Mouse (Mus musculus) NIH3T3 (cell line): Measurements from ENCODE around the gene Gzmg.
"Not testable (repeated sequence)": the region's sequence is repeated elsewhere in the genome, so short reads cannot be mapped to it uniquely, and the experiment has no call there.

Source experiments
- DNase-seq: peaks from one replicate; pipeline ENCODE4 v3.0.0-alpha.2; 2012; ENCODE audit warnings: low read depth

Gene Gzmg

GRCm38 (mm10) chr14:56159479-56159878 lies at the start of gene Gzmg:
Gene Gzmg (minus strand): TSS chr14:56159579.
- not testable (repeated sequence) for DNase-seq

DNA sequence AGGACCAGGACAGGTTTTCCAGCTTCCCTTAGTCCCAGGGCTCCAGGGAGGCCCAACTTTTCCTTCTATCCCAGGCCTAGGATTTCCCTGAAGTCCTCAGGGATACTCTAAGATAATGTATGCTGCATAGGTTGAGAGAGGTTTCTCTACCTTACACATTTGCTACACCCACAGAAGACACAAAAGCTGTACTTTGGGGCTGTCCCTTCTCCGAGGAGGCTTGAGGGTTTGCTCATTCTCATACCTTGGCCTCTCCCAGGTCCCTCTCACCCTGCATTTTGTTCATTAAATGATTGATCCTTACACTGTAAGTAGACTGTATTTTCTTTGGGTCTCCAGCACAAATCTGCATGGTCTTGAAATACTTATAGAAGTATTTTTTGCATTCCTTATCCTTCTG lies 46.2 kb upstream of the Gzmg start:
- DNase-seq: no peak

GRCm38 (mm10) chr14:56205021-56205420 lies 45.6 kb upstream of the Gzmg start:
- DNase-seq: peak; percentile 57

GRCm38 (mm10) chr14:56203975-56204374 lies 44.6 kb upstream of the Gzmg start:
- peak; percentile 60 for DNase-seq

- peak; percentile 1 for DNase-seq
Measured at GRCm38 (mm10) chr14:56186946-56187345, 27.6 kb upstream of the Gzmg start.

DNA sequence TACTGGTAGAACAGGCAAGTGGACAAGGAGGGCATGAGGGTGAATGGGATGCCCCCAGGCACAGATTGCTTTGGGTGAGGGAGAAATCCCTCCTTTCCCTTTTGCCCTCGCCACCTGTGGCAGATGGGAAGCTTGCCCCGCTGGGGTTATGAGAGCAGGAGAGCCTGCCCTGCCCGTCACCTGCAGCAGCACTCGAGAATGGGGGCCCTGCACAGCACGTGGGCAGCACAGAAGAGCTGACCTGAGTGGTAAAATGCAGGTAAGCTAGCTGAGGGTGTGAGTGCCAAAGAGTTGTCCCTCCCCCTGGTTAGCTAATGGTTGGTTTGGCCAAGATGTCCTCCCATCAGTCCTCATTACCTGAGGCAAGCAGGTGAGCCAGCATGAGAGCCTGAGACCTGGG lies 27.1 kb upstream of the Gzmg start:
- no peak for DNase-seq

GRCm38 (mm10) chr14:56177651-56178050 lies 18.3 kb upstream of the Gzmg start:
- peak; percentile 48 for DNase-seq

DNA sequence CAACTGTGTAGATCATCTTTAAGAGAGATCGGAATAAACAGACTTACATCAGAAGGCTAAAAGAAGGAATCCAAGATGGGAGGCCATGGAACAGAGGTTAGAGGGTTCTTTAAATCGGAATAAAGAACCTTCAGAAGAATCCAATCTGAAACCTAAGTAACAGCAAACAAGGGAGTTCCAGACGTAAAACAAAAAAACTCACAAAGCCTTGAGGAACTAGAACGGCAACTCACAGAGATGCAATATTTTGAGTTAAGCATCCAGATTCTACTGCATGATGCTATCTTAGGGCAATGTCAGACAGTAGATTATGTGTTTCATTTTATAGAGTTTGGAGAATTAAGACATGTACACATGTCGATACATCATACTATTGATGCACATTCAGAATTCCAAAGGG lies 15.1 kb upstream of the Gzmg start, which contains the start of gene Gzmn:
Gzmn (minus strand) TSS at position 101 of the 400 bp plus-strand sequence.
- no peak for DNase-seq

GRCm38 (mm10) chr14:56173396-56173795 lies 14.0 kb upstream of the Gzmg start:
- DNase-seq: no peak

DNA sequence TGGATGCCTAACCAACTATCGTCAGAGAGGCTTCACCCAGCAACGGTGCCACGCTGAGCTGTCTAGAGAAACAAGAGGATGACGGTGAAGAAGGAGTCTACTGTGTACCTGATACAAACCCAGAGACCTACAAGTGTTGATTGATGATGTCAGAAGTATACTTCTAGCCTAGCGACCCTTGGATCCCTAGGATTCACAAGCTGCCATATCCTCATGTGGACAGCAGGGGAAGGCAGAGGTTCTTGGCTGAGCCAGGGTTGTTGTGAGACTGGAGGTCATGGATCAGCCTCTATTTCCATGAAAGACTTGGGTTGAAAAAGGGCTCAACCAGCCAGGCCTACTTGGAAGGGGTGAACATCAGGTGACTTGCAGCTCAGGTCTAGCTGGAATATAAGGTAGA lies 13.4 kb upstream of the Gzmg start:
- DNase-seq: no peak

DNA sequence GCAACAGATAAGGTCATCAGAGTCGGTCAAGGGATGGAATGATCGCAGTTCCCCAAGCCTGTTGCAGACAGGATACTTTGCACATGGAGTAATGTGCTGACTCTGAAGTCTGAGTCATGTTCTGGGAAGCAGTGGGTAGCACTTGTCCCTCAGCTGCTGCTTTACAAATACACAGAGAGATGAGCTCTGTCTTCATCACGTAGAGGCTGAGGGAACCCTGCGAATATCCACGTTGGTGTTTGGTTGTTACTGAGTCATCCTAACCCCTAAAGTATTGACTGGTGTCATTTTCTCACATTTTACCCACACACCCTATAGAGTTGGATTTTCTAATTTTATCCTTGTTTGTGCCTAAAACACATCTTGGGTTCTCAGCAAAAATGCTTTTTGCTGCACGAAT lies 8.6 kb upstream of the Gzmg start:
- DNase-seq: no peak

DNA sequence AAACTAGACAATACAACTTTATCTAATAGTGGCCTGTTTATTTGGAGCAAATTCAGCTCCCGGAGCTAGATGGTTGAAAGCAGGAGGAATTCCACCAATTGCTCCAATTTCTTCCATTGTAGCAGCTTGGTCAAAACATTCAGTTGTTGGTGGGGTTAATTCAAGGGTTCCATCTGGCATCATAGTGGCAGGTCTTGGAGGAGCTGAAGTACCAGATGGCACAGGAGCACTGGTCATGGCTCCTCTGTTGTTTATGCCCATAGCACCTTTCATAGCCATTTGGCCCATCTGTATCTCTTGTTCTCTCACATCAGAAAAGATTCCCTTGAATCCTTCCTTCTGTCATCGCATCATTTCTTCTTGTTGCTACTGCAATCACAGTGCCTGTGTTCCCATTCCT lies 2.7 kb upstream of the Gzmg start:
- DNase-seq: no peak

DNA sequence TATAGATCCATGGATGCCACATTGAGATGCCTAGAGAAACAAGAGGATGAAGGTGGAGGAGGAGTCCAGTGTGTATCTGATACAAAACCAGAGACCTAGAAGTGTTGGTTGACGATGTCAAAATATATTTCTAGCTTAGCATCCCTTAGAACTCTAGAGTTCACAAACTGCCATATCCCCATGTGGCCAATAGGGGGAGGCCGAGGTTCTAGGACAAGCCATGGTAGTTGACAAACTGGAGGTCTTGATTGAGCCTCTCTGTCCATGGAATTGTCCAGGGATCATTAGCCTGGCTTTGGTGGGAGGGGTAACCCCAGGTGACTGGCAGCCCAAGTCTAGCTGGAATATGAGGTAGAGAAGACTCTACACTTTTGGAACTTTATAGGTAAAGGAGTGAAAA lies 4.0 kb downstream of the Gzmg start:
- DNase-seq: no peak

- DNase-seq: not testable (repeated sequence)
Measured at GRCm38 (mm10) chr14:56133675-56134074, 25.7 kb downstream of the Gzmg start.

GRCm38 (mm10) chr14:56132508-56132907 lies 26.9 kb downstream of the Gzmg start, which contains the start of gene Gzmd:
Gene Gzmd (minus strand): TSS chr14:56132608.
- DNase-seq: not testable (repeated sequence)

DNA sequence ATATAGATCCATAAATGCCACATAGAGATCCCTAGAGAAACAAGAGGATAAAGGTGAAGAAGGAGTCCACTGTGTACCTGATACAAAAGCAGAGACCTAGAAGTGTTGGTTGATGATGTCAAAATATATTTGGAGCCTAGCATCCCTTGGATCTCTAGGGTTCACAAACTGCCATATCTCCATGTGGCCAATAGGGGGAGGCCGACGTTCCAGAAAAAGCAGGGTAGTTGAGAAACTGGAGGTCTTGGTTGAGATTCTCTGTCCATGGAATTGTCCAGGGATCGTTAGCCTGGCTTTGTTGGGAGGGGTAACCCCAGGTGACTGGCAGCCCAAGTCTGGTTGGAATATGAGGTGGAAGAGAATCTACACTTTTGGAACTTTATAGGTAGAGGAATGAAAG lies 31.0 kb downstream of the Gzmg start:
- DNase-seq: peak; percentile 5

GRCm38 (mm10) chr14:56123516-56123915 lies 35.9 kb downstream of the Gzmg start:
- no peak for DNase-seq

GRCm38 (mm10) chr14:56120525-56120924 lies 38.9 kb downstream of the Gzmg start, which contains the start of gene Gzme:
Gene Gzme (minus strand): TSS chr14:56120625.
- DNase-seq: no peak

- DNase-seq: not testable (repeated sequence)
Measured at GRCm38 (mm10) chr14:56115531-56116310, 43.7 kb downstream of the Gzmg start.
